Mouse (Mus musculus): ENCODE measurements around the gene Pfn4. TPM values are rescaled to one million over a fixed set of nuclear protein-coding genes. Genes with fewer than 3 reads are reported as not detected.

Pfn4 gene
- polyA plus RNA-seq (2014; fragmentation: Illumina TruSeq; extraction: RNeasy Lipid Tissue Mini Kit (QIAGEN cat#74804); ENCODE audit: low read depth, low replicate concordance): 475 TPM

GRCm38 (mm10) chr12:4768492-4769332 lies at the start of gene Pfn4, which contains the start of gene Fam228b:
Pfn4 (plus strand) TSS chr12:4769022.
Fam228b (minus strand) TSS chr12:4769267.

GRCm38 (mm10) chr12:4738031-4738576 lies 30.7 kb upstream of the Pfn4 start, which contains the start of gene Fam228a:
Fam228a (minus strand) TSS chr12:4738430.

GRCm38 (mm10) chr12:4817361-4818101 lies 48.7 kb downstream of the Pfn4 start, which contains the start of gene Sf3b6:
Sf3b6 (plus strand) TSS chr12:4817544.

Other genes starting within 250 kb of the Pfn4 start
- 78.6 TPM for gene Itsn2, start 176.4 kb upstream of the Pfn4 start, polyA plus RNA-seq (2014; fragmentation: Illumina TruSeq; extraction: RNeasy Lipid Tissue Mini Kit (QIAGEN cat#74804); ENCODE audit: low read depth, low replicate concordance)
- gene Gm3625, start 176.1 kb upstream of the Pfn4 start, polyA plus RNA-seq (2014; fragmentation: Illumina TruSeq; extraction: RNeasy Lipid Tissue Mini Kit (QIAGEN cat#74804); ENCODE audit: low read depth, low replicate concordance): not detected
- 97.7 TPM for gene Fam228a, start 30.6 kb upstream of the Pfn4 start, polyA plus RNA-seq (2014; fragmentation: Illumina TruSeq; extraction: RNeasy Lipid Tissue Mini Kit (QIAGEN cat#74804); ENCODE audit: low read depth, low replicate concordance)
- gene Fam228b, start 245 bp downstream of the Pfn4 start, polyA plus RNA-seq (2014; fragmentation: Illumina TruSeq; extraction: RNeasy Lipid Tissue Mini Kit (QIAGEN cat#74804); ENCODE audit: low read depth, low replicate concordance): 146 TPM
- gene Sf3b6, start 48.5 kb downstream of the Pfn4 start, polyA plus RNA-seq (2014; fragmentation: Illumina TruSeq; extraction: RNeasy Lipid Tissue Mini Kit (QIAGEN cat#74804); ENCODE audit: low read depth, low replicate concordance): 72.5 TPM
- gene Fkbp1b, start 72.6 kb downstream of the Pfn4 start, polyA plus RNA-seq (2014; fragmentation: Illumina TruSeq; extraction: RNeasy Lipid Tissue Mini Kit (QIAGEN cat#74804); ENCODE audit: low read depth, low replicate concordance): 0.74 TPM
- gene Wdcp, start 74.3 kb downstream of the Pfn4 start, polyA plus RNA-seq (2014; fragmentation: Illumina TruSeq; extraction: RNeasy Lipid Tissue Mini Kit (QIAGEN cat#74804); ENCODE audit: low read depth, low replicate concordance): 2.8 TPM
- 0.83 TPM for gene Mfsd2b, start 105.3 kb downstream of the Pfn4 start, polyA plus RNA-seq (2014; fragmentation: Illumina TruSeq; extraction: RNeasy Lipid Tissue Mini Kit (QIAGEN cat#74804); ENCODE audit: low read depth, low replicate concordance)
- gene Ubxn2a, start 138.7 kb downstream of the Pfn4 start, polyA plus RNA-seq (2014; fragmentation: Illumina TruSeq; extraction: RNeasy Lipid Tissue Mini Kit (QIAGEN cat#74804); ENCODE audit: low read depth, low replicate concordance): 20.1 TPM
- gene Atad2b, start 148.3 kb downstream of the Pfn4 start, polyA plus RNA-seq (2014; fragmentation: Illumina TruSeq; extraction: RNeasy Lipid Tissue Mini Kit (QIAGEN cat#74804); ENCODE audit: low read depth, low replicate concordance): 18.4 TPM

Measured in testis, adult 10 weeks (tissue).